Mouse (Mus musculus) right cerebral cortex, postnatal 10 days (tissue): ENCODE results near the gene Rplp1.

ENCODE experiments used
- DNase-seq, 2 experiments: peaks; one replicate each; pipeline ENCODE4 v3.0.0; 2021; ENCODE audit warnings: low spot score in 2 of 2

Rplp1 gene

DNA sequence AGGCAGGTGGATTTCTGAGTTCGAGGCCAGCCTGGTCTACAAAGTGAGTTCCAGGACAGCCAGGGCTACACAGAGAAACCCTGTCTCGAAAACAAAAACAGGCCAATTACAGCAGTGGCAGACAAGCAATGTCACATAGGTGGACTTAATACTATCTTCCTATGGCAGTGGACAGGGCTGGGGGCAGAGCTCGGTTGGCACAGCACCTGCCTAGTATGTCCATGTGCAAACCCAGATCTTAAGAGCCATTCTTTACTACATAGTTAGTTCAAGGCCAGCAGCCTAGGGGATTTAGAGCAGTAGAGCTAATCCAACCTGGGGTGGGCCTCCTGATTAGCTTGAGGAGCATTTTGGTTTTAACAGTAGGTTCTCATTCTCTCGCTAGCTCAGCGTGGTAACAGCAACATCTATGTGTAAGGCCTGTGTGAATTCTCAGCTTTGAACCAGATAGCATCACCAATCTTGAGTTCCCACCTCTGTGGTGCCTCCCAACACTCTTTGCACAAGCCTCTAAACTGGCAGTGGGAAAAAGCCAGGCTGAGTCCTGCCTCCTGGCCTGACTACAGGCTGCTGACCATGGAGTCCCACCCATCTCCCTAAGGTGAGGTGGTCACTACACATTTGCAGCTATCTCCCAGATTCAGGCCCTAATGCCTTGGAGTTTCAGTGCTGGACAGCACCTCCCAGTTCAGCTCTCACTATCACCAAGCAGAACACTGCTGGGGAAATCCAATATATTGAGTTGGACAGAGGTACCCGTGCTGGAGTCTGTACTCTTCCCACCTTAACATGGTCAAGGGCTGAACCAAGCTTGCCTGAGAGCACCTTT lies 2.8 kb downstream of the Rplp1 start:
- no peak for DNase-seq

DNA sequence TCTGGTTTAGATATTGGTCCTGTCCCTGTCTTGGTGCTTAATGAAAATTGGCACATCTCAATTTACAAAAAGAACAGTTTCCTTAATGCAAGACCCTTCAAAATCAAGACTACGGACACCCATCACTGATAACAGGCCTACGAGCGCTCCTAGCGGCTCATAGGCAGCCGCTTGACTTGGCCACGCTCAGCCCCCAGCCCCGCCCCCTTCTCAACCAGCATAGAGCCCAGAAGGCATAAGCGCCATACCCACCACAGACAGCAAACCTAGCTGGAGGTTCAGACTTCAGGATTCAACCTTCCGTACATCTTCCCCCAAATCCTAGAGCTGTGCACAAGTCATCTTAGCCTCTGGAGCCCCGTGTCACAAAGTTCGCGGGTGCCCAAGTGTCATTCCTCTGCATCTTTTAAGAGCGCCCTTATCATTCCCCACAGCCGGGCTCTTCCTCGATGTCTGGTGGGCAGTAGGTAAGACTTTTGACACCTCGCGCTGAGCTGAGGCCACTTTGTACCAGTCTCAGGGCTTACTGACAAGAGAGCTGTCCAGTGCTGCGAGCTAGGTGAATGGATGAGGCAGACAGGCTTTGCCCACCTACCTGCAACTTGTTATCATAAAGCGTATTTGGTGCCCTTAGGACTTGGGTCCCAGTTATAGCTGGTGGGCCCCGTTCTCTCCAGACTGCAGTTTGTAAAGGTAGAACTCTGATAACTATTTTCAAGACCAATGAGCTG lies 3.7 kb downstream of the Rplp1 start:
- DNase-seq = no peak

DNA sequence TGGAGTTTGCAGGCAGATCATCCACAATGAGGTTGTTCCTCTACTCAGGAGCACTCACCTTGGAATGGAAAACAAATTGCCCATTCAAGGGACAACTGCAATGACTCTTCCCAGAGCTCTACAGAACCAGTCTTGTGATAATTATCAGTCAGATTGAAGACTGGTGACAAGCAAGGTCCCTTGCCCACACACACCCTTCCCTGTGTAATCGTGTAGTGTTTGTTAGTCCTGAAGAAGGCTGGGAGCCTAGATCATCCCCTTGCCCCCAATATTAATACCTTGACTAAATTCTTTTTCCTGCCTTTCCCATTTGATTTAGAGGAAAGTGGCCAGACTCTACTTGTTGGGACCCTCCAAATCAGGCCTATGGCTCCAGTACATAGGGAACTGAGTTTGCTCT lies 4.7 kb downstream of the Rplp1 start:
- DNase-seq = no peak

DNA sequence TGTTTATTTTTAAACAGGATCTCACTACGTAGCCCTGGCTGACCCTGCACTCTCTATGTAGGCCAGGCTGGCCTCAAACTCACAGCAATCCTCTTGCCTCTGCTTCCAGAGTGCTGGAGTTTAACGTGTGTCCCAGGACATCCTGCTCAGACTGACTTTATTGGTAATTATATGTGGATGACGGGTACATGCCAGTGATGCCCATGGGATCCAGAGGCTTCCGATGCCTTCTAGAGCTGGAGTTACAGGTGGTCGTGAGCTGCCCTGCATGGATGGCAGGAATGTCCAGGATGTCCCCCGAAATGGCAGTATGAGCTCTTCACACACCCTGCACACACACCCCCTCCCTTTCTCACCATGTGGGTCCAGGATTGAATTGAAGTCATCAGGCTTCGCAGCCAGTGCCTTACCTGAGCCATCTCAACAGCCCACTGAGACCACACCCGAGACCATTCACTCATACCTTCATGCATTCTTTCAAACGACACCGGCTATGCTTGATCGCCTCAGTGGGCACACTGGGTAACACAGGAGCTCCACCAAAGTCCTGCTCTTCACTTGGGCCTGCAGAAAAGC lies 5.4 kb downstream of the Rplp1 start:
- DNase-seq = no peak

DNA sequence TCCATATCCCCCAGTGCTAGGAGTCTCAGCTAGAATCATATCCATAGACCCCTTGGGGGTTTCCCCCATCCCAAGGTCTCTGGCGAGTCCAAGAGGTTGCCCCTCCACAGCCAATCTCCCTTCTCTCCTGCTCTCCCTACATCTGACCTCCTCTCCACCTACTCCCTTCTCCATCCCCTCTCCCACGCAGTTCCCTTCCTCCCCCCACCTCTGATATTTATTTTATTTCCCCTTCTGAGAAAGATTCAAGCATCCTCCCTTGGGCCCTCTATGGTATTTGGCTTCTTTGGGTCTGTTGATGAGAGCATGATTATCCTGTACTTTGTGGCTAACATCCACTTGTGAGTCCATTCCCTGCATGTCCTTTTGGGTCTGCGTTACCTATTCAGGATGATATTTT lies 6.0 kb downstream of the Rplp1 start:
- no peak for DNase-seq

DNA sequence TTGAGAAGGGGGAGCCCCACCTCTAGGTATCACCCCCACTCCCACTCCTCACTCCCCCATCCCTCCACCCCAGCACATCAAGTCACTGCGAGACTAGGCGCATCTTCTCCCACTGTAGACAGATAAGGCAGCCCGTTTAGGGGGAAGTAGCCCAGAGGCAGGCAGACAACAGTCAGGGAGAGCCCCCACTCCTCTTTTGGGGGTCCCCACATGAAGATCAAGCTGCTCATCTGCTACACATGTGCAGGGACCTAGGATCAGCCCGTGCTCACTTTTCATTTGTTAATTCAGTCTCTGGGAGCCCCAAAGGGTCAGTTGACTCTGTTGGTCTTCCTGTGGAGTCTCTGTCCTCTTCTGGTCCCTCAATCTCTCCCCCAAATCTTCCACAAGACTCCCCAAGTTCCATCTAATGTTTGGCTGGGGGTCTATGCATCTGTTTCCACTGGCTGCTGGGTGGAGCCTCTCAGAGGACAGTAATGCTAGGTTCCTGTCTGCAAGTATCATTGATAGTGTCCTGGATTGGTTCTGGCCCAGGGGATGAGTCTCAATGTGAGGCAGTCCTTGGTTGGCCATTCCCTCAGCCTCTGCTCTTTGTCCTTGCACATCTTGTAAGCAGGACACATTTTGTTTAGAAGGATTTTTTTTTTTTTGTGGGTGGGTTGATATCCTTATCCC lies 6.6 kb downstream of the Rplp1 start:
- no peak for DNase-seq

DNA sequence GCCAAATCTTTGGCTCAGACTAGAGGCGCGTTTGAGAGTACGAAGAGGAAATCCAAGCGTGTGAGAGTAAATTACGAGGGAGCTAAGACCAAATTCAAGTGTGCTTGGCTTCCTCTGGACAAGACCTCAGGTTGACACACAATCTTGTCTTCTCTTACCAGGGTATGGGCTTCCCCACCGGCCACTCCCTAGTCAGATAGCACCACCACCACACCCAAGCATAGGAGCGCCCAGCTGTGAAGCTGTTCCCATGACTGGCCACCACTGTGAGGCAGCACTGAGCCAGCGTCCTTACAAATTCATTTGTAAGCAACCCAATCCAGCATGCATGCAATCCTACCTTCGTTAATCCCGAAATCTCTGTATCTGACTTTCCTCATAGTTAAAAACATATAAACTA lies 7.4 kb downstream of the Rplp1 start:
- DNase-seq = no peak

DNA sequence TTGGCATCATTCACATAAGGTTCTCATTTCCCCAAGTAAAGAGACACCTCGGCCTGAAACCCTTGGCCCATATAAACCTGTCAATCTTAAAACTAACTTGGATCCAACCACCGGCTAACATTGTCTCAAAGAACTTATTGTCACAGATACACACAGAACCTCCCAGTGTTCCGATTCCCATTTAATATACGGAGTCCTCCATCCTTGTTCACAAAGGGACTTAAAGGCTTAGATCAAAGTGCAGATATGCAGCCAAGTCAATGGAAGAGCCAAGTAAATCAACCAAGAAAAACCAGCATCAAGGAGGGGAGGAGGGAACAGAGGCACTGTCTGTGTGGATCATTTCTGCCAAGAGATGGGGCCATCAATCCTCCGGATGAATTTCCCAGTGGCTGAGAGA lies 8.8 kb downstream of the Rplp1 start:
- no peak for DNase-seq

DNA sequence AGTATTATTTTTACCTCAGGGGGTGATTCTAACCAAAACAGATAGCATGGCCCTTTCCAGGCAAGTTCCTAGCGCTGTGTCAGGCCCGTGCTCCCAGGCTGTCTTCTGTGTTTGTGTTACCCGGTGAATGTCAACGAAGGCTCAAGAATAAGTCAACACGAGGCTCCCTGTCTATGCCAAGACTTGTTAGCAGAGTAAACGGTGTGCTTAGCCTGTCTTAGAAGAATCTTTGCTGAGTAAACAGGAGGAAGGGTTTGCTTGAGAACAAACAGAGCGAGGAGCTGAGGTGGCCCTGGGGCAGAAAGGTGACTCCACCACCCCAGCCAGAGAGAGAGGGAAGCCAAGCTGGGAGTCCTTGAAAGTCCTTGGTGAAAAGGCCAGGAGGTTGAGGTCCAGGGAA lies 10.1 kb downstream of the Rplp1 start:
- DNase-seq = no peak

DNA sequence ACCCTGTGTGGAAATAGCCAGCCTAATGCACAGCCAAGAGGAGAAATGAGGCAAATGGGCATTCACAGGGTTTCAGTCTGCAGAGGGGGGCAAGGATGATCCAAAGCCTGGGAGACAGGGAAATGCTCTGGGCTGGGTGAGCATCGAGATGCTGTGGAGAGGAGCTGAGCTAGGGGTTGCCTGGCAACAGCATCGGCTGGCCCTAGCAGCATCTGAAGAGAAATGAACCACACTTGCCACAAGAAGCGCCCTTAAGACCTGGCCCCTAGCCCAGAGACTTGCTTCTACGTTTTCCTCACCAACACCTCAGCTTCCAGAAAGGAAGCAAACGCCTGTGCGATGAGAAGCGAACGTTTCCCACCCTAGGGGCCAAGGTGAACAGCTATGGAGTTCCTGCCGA lies 11.9 kb downstream of the Rplp1 start:
- DNase-seq = peak; percentile 77 to 88

DNA sequence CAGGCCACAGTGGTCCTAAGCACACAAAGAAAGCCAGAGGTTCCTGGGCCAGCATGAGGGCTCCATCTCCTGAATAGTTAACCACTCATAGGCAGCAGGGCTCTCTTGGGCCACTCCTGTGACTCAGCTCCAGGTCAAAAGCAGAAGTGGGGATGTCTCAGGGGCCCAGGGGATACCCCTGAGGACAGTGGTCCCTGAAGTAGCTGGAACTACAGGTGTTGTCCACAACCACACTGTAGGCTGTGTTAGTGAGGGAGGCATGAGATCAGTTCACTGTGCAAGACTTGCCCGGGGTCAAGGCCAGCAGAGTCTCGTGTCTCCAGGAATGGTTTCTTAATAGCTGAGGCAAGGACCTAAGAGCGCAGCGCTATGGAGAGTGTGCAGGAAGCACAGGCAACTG lies 12.8 kb downstream of the Rplp1 start:
- no peak for DNase-seq

DNA sequence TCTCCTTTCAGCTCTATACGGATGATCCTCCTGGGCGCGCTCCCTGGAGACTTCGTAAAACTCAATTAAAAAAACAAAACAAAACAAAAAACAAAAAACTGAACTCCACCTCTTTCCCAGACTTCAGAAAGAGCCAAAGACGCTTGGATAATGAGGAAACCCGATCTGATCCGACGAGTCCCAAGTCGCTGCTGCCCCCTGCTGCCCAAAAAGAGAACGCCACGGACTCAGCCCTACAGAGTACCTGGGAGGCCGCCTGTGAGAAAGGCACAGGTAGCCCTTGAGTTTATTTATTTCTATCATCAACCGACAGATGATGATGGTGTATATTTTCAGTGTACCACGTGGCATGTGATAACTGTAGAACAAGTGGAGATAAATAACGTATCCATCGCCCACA lies 14.5 kb downstream of the Rplp1 start:
- DNase-seq = peak; percentile 82 to 90

DNA sequence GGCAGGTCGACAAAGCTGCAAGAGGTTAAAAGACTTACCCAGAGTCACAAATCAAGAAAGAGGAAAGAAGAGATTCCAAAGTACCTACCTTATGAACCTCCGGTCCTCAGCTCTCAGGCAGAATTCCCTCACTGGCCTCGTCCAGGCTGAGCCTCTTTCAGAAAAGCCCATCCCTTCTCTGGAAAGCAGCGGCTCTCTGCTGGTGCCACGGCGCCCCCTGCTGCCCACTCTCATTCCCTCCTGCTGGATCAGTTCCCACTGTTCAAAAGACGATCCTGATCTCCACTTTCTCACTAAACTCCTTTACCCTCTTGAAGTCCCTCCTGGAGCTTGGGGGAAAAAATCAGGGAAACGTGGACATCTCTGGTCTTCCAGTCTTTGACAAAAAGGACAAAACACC lies 15.9 kb downstream of the Rplp1 start:
- DNase-seq = peak; percentile 88 to 93

DNA sequence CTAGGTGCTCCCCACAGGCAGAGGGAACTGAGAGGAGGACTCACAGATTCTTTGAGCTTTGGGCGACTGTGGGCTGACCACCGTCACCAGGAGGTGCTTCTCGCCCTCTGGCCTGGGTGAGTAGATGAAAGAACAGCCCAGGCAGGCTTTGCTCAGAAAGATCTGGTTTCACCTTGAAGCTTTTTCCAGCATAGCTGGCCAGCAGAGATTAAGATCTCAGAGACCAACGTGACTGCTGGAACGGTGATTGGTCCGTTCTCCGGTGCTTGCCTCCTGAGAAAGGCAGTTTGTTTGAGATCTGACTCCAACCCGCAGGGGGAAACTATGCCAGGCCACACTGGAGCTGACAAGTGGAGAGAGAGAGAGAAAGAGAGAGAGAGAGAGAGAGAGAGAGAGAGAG lies 19.3 kb downstream of the Rplp1 start:
- no peak for DNase-seq

DNA sequence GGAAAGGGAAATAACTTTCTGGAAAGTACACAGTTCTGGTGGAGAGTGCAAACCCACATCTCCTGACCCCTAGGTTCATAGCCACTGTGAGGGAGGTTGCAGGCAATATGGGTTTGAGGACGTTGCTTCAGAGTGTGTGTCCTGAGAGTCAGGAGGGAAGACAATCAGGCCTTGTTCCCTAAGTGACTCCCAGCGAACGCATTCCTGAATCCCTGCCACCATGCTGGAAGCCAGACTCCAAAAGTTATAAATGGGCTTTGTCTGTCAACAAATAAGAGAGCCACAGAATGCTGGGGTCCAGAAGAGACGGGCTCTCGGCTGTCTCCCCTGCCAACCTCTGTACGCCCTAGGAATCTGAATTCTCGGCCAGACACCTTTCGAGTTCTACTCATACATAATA lies 24.5 kb downstream of the Rplp1 start:
- no peak for DNase-seq

DNA sequence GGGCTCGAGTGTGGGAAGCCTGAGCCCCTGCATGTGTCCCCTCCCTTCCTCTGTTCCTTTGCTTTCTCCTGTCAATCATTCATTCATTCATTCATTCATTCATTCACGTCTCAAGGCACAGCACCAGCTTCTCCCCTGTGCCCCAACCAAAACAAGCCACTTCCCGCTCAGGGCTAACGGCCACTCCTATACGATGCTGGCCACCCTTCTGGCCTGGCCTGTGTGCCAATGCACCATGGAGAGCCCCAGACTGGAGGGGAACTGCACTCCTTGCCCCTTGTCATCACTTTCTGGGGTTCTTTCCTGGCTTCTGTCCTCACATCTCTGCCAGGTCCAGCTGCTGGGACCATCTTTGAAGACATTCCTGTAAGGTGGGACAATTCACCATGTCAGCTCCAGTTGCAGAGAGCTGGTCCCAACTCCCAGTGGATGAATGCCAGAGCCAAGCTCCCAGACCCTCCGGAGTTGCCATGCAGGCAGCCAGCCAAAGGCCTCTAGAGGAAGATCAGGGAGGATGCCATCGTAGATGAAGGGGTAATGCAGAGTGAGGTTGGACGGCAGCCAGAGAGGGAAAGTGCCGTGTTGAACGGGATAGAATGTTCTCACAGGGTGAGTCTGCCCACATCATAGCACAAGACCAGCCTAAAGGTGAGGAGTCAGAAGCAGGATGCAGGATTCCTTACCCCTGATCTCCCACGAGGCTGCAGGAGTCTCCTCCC lies 26.5 kb downstream of the Rplp1 start:
- peak in 1 of 2 experiments; percentile 68 for DNase-seq

DNA sequence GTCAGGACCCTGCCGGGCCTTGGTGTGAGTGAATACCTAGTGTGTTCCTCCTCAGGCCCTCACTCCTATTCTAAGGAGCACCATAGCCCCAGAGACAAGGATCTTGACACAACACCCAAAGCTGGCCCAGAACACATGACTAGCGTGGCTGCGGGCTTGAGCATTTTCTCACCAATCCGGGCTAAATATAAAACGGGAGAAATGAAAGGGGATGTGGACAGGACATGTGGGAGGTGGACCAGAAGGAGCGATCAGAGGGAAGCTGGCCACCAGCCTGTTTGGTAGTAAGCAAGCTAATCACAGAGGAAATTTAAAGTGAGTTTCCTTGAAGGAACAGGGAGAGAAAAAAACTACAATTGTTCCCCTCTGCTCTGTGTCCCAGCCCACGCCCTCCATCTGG lies 28.4 kb downstream of the Rplp1 start:
- DNase-seq = no peak

DNA sequence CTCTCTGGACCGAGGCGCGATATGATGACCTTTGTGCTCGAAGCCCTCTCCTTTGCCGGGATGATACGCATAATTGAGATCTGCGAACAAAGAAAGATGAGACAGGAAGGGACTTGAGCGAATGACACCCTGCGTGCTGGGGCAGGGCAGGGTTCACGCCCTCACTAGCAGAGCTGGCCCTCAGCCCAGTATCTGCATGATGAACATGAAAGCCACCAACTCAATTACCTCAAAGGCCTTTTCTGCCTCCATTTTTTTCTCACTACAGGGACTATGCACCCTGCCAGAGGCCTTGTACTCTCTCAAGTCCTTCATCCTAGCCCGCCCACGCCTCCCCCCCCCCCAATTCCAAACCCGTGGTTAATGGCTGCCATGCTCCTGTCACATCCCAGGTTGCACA lies 29.4 kb downstream of the Rplp1 start:
- DNase-seq = no peak

DNA sequence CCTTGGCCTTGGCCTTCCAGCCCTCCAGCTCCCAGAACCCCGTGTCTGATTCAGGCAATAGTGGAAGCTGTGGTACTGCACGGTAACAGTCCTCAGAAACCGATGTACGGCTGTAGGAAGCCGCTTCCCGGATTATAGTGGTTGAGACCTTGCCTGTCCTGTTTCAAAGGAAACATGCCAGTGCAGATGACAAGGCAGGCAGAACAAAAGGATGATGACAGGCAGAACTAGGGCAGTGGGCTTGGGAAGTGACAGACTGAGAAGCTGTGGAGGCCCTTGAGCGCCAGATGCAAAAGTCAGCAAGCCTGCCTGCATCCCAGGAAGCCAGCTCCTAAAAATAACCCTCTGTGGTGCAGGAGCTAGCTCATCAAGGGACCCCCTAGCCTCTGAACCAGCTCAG lies 30.0 kb downstream of the Rplp1 start:
- DNase-seq = no peak

DNA sequence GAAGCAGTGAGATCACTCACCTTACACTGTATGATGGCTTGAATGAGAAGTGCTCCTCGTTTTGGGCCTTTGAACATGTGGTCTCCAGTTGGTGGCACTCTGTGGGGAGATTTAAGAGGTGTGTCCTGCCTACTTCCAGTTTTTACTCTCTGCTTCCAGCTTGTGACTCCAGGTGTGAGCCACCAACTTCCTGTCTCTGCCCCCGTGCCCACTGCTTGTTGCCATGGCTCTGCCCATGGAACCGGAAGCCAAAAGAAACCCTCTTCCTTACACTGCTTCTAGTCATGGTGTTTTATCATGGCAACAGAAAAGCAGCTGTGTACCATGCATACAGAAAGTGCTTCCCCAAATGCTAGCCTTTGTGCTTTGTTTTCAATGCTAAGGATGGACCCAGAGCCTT lies 32.2 kb downstream of the Rplp1 start:
- DNase-seq = no peak

DNA sequence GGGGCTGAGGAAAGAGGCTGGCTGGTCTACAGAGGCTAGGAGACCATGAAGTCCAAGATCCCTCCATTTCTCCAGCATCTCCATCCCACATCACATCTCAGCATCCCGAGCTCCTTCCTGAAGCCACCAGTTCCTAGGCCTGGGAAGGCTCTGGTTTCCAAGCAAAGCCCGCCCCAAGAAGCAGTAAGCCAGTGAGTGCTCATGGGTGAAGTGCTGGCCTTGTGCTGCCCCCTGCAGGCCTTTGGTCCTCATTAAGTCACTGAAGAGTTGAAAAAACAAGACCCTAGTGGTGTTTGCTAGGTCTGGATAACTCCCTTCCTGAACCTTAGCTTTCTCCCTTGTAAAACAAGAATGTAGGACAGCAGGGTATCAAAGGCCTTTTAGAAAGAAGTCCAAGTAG lies 35.5 kb downstream of the Rplp1 start:
- DNase-seq = peak; percentile 85 to 88
